Mouse (Mus musculus) adrenal gland (tissue): ENCODE results near the gene Sfxn5.

ENCODE experiments used
- intact Hi-C: fragments of 180-260 bp; cut with DNase I; formaldehyde crosslinking; loops from one replicate; pipeline ENCODE4 v1.15.1; 2025
- long read RNA-seq, 2 experiments: library from polyadenylated mRNA; unstranded; transcript quantifications; one replicate each; pipeline ENCODE4 v2.0.0; 2020; ENCODE audit warnings: borderline replicate concordance in 1 of 2; ENCODE audit not compliant: insufficient replicate concordance in 1 of 2

Gene Sfxn5
- long read RNA-seq, experiment 1, full-length matches to known transcripts: 1 of 9 reads
- long read RNA-seq, experiment 1, partial matches to known transcripts: 2 of 9 reads
- long read RNA-seq, experiment 1, other reads (novel, unspliced or antisense): 6 of 9 reads
- long read RNA-seq, experiment 2, full-length matches to known transcripts: 2 of 3 reads
- long read RNA-seq, experiment 2, partial matches to known transcripts: 1 of 3 reads
- long read RNA-seq, experiment 2, other reads (novel, unspliced or antisense): 0 of 3 reads

GRCm38 (mm10) chr6:85333000-85333669, at the start of gene Sfxn5:
Sfxn5 (minus strand) TSS chr6:85333422.
- intact Hi-C loops: no loop called here

- intact Hi-C loops: no loop called here
Measured at GRCm38 (mm10) chr6:85382791-85383190, 49.6 kb upstream of the Sfxn5 start.

- intact Hi-C loops: loop anchor here (1.0 kb wide), 1 partner anchor 34 kb away; no protein-coding TSS in a partner anchor
Measured at GRCm38 (mm10) chr6:85381648-85382020, 48.4 kb upstream of the Sfxn5 start.

- intact Hi-C loops: loop anchor here (1.0 kb wide), 1 partner anchor 34 kb away; no protein-coding TSS in a partner anchor
Measured at GRCm38 (mm10) chr6:85380901-85381647, 47.9 kb upstream of the Sfxn5 start.

- intact Hi-C loops: no loop called here
Measured at GRCm38 (mm10) chr6:85380201-85380900, 47.1 kb upstream of the Sfxn5 start.

GRCm38 (mm10) chr6:85378629-85379028, 45.4 kb upstream of the Sfxn5 start:
- intact Hi-C loops: no loop called here

GRCm38 (mm10) chr6:85377876-85378275, 44.7 kb upstream of the Sfxn5 start:
- intact Hi-C loops: no loop called here

GRCm38 (mm10) chr6:85377066-85377734, 44.0 kb upstream of the Sfxn5 start:
- intact Hi-C loops: no loop called here

GRCm38 (mm10) chr6:85374734-85375114, 41.5 kb upstream of the Sfxn5 start:
- intact Hi-C loops: no loop called here

GRCm38 (mm10) chr6:85373951-85374733, 40.9 kb upstream of the Sfxn5 start, which contains the start of gene Rab11fip5:
Rab11fip5 (minus strand) TSS chr6:85374634.
- intact Hi-C loops: no loop called here

GRCm38 (mm10) chr6:85373066-85373860, 40.0 kb upstream of the Sfxn5 start:
- intact Hi-C loops: no loop called here

- intact Hi-C loops: no loop called here
Measured at GRCm38 (mm10) chr6:85372496-85372895, 39.3 kb upstream of the Sfxn5 start.

GRCm38 (mm10) chr6:85371859-85372405, 38.7 kb upstream of the Sfxn5 start:
- intact Hi-C loops: no loop called here

GRCm38 (mm10) chr6:85370666-85371430, 37.6 kb upstream of the Sfxn5 start:
- intact Hi-C loops: no loop called here

GRCm38 (mm10) chr6:85370041-85370440, 36.8 kb upstream of the Sfxn5 start:
- intact Hi-C loops: no loop called here

GRCm38 (mm10) chr6:85369181-85369860, 36.1 kb upstream of the Sfxn5 start:
- intact Hi-C loops: no loop called here

GRCm38 (mm10) chr6:85368722-85369121, 35.5 kb upstream of the Sfxn5 start:
- intact Hi-C loops: no loop called here

GRCm38 (mm10) chr6:85368166-85368565, 34.9 kb upstream of the Sfxn5 start:
- intact Hi-C loops: no loop called here
